Mouse (Mus musculus) ES-E14 (cell line): ENCODE data around the gene Tcaf1. TPM values are rescaled to one million over a fixed set of nuclear protein-coding genes. Genes with fewer than 3 reads are reported as not detected.

ENCODE experiments used
- DNase-seq: peaks from one replicate; pipeline ENCODE4 v3.0.0-alpha.2; 2013; ENCODE audit warnings: low read depth, low spot score
- H3K27ac ChIP-seq: 2 replicates; pipeline ENCODE4 v1.5.1; 2012; ENCODE audit warnings: low read depth, mild to moderate bottlenecking, low read length, moderate library complexity, mixed read lengths; ENCODE audit not compliant: poor library complexity, insufficient read depth, severe bottlenecking
- H3K36me3 ChIP-seq: 2 replicates; pipeline ENCODE4 v1.6.1; 2012; ENCODE audit warnings: mild to moderate bottlenecking, low read length, moderate library complexity, mixed read lengths; ENCODE audit not compliant: control insufficient read depth, poor library complexity, insufficient read depth, severe bottlenecking
- H3K4me1 ChIP-seq, 2 experiments: fragments of 150-350 bp in 1 of 2; sonication (generic) in 1 of 2; 2 replicates each; pipeline ENCODE4 v1.6.1; 2012; ENCODE audit warnings: low read length in 2 of 2, mild to moderate bottlenecking in 1 of 2, mixed read lengths in 1 of 2; ENCODE audit not compliant: control insufficient read depth in 2 of 2, insufficient read depth in 2 of 2, poor library complexity in 1 of 2
- H3K4me3 ChIP-seq, 2 experiments: fragments of 150-350 bp in 1 of 2; sonication (generic) in 1 of 2; 2 replicates each; pipeline ENCODE4 v1.5.1; 2012; ENCODE audit warnings: low read length in 2 of 2, low read depth in 1 of 2, mild to moderate bottlenecking in 1 of 2, mixed read lengths in 1 of 2; ENCODE audit not compliant: insufficient read depth in 1 of 2, poor library complexity in 1 of 2, severe bottlenecking in 1 of 2
- H3K9ac ChIP-seq: 2 replicates; pipeline ENCODE4 v1.6.1; 2012; ENCODE audit warnings: low read depth, mild to moderate bottlenecking, low read length, mixed read lengths; ENCODE audit not compliant: poor library complexity, insufficient read depth, severe bottlenecking
- H3K9me3 ChIP-seq: fragments of 150-350 bp; sonication (generic); 2 replicates; pipeline ENCODE4 v1.6.1; 2012; ENCODE audit warnings: low read depth, mild to moderate bottlenecking, low read length; ENCODE audit not compliant: control insufficient read depth, insufficient read depth
- CHD2 ChIP-seq: IDR thresholded peaks from 2 replicates; pipeline ENCODE4 v1.6.1; 2014; ENCODE audit warnings: mild to moderate bottlenecking, low read depth, low read length, inconsistent platforms
- HCFC1 ChIP-seq: IDR thresholded peaks from 2 replicates; pipeline ENCODE4 v1.6.1; 2012; ENCODE audit warnings: low read length, inconsistent platforms, borderline replicate concordance; ENCODE audit not compliant: insufficient read depth
- MAFK ChIP-seq: IDR thresholded peaks from 2 replicates; pipeline ENCODE4 v1.6.1; 2014; ENCODE audit warnings: mild to moderate bottlenecking, low read depth, low read length, inconsistent platforms; ENCODE audit not compliant: insufficient read depth
- ZC3H11A ChIP-seq: IDR thresholded peaks from 2 replicates; pipeline ENCODE4 v1.6.1; 2012; ENCODE audit warnings: low read depth, mild to moderate bottlenecking, inconsistent platforms, low read length, borderline replicate concordance
- ZNF384 ChIP-seq: IDR thresholded peaks from 2 replicates; pipeline ENCODE4 v1.6.1; 2012; ENCODE audit warnings: low read depth, low read length, inconsistent platforms
- in situ Hi-C, 2 experiments: fragments of 600-800 bp; cut with MboI; formaldehyde crosslinking; loops; one replicate each; pipeline ENCODE4 v1.15.1; 2025; ENCODE audit warnings: low sequenced_read_pairs in 2 of 2, inconsistent platforms in 1 of 2; ENCODE audit not compliant: unreplicated experiment in 2 of 2
- total RNA-seq: library from RNA; depleted of rRNA; stranded (reverse); fragments of 300-350 nt; gene quantifications from 2 replicates; pipeline ENCODE4 v1.2.3, GENCODE M21; 2012; rRNA removed

The Tcaf1 gene
- total RNA-seq, 1 experiment, result 19.9 TPM

DNA sequence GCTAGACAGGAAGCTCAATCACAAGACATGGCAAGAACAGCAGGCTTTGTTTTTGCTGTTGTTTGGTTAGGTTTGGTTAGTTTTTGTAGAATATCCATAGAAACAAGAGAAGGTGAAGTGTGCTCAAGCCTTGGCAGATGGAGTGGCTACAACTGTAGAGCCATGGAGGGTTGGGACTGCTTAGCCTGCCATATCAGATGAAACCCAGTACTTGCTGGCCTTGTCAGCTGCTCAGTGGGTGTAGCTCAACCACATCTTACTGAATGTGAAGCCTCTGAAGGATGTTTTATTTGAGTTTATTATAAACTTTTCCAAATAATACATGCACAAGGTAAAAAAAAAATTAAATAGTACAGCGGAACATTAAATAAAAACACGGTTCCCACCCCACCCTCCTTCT lies 42.2 kb downstream of the Tcaf1 start:
- DNase-seq, result no peak
- H3K27ac ChIP-seq, result no peak overlapping the region
- H3K36me3 ChIP-seq, result no peaks in the 10 kb centered on the region
- no peak overlapping the region for H3K4me3 ChIP-seq
- in situ Hi-C loops, result no loop called here
- TF ChIP-seq HCFC1, result no peak
- no peak for TF ChIP-seq MAFK
- no peak for TF ChIP-seq ZNF384
- TF ChIP-seq CHD2, result no peak
- no peak for TF ChIP-seq ZC3H11A
- no peak overlapping the region for H3K9ac ChIP-seq
- no peaks in the 10 kb centered on the region for H3K4me1 ChIP-seq
- H3K9me3 ChIP-seq, result no peaks in the 10 kb centered on the region

DNA sequence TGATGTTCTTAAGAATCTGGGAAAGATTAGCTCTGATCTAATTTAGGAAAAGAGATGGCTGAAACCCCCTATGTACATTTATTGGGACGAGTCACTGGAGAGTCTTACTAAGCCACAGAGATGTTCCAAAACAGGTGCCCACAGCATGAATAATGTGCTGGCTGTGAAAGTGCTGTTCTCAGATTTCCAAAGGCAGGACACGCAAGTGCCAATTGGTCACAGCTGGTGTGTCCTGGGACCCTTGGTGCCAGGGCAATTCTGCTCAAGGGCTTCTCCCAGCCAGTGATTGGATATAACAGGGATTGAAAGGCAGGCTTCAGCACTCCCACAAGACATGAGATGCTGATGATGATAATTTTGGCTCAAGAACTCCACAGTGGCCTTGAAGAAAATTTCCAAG lies 48.1 kb downstream of the Tcaf1 start:
- H3K4me1 ChIP-seq, result no peaks in the 10 kb centered on the region
- no peak for DNase-seq
- H3K27ac ChIP-seq, result no peak overlapping the region
- H3K4me3 ChIP-seq, result no peak overlapping the region
- in situ Hi-C loops, result no loop called here
- TF ChIP-seq ZC3H11A (no peak), HCFC1 (no peak), ZNF384 (no peak), MAFK (no peak), CHD2 (no peak)
- H3K9ac ChIP-seq, result no peak overlapping the region
- H3K36me3 ChIP-seq, result no peaks in the 10 kb centered on the region
- no peaks in the 10 kb centered on the region for H3K9me3 ChIP-seq

DNA sequence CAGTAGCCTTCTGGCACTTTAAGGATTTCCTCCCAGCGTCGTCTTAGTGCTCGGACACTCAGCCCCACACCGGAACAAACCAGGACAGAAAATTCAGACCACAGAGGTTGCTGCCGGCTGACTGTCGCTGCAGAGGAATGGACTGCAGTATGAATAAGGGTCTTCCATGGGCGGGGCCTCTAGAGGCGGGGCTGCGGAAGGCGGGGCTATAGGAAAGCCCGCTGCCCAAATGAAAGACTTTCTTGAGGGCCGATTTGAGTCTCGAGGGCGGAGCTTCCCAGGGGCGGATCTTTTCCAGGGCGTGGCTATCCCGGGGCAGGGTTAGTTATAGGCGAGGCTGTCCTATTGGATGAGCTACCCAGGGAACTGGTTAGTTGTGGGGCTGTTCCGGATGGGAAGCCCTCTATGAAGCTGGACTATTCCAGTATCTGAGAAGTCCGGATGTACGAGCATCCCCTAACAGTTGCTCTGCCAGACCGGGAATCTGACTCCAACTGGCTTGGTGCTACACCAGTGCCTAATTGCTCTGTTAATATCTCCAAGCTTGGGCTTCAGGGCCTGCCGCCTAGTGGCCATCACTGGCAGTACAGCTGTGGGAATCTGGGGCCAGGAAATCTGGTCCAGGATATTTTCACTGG lies 64.9 kb downstream of the Tcaf1 start, which contains the start of gene Tcaf2:
TSS of gene Tcaf2 (minus strand) at position 343 of the 638 bp plus-strand sequence.
- Histone ChIP-seq H3K9me3 (no peaks in the 10 kb centered on the region), H3K27ac (no peak within 1 kb of the TSS), H3K4me1 (no peaks in the 10 kb centered on the region), H3K36me3 (no peaks in the 10 kb centered on the region), H3K4me3 (peak within 1 kb of the TSS; percentile 63 to 85), H3K9ac (no peak within 1 kb of the TSS; the same call in 1 of the 2 replicates)
- DNase-seq, result peak; percentile 93
- TF ChIP-seq MAFK (no peak), ZC3H11A (no peak), HCFC1 (no peak), ZNF384 (no peak), CHD2 (no peak)
- in situ Hi-C loops, result loop anchor here in 1 of 2 experiments (25.0 kb wide), 1 partner anchor 217 kb away; no protein-coding TSS in a partner anchor

DNA sequence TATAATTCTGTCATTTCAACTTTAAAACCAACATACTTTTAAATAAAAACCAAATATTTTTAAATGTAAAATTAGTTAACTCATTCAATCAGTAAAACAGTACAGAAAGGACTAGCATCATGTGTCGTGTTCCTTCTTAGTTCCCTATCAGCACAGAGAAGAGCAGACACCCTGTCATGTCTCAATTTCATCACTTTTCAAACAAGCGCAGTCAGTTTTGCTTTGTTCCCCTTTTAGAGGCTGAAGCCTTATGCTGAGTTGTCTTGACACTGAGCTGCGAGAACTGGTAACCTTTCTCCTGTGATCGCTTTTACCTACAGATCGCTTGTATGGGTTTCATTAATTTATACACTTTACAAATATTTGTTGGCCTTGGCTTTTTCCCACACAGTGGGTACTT lies 75.5 kb downstream of the Tcaf1 start:
- Histone ChIP-seq H3K9me3 (no peaks in the 10 kb centered on the region), H3K36me3 (no peaks in the 10 kb centered on the region), H3K4me1 (no peaks in the 10 kb centered on the region), H3K4me3 (no peak overlapping the region), H3K9ac (no peak overlapping the region), H3K27ac (no peak overlapping the region)
- TF ChIP-seq CHD2 (no peak), HCFC1 (no peak), ZNF384 (no peak), ZC3H11A (no peak), MAFK (no peak)
- in situ Hi-C loops, result loop anchor here in 1 of 2 experiments (25.0 kb wide), 1 partner anchor 228 kb away; no protein-coding TSS in a partner anchor
- DNase-seq, result no peak

DNA sequence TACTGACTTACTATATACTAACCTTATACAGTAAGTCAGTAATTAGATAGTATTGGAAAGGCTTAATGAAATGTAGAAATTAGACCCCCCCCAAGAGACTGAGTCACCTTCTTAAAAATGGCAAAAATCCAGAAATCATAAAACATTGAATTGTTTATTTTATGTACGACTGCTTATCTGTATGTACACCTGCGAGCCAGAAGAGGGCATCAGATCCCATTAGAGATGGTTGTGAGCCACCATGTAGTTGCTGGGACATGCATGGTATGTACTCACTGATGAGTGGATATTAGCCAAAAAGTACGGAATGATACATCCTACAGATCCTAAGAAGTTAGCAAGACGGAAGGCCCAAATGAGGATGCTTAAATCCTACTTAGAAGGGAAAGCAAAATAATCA lies 78.5 kb downstream of the Tcaf1 start:
- H3K4me3 ChIP-seq, result no peak overlapping the region
- no peak for DNase-seq
- no peak for TF ChIP-seq ZNF384
- no peak for TF ChIP-seq MAFK
- no peak for TF ChIP-seq ZC3H11A
- TF ChIP-seq HCFC1, result no peak
- H3K36me3 ChIP-seq, result no peaks in the 10 kb centered on the region
- H3K4me1 ChIP-seq, result no peaks in the 10 kb centered on the region
- H3K9ac ChIP-seq, result no peak overlapping the region
- in situ Hi-C loops, result loop anchor here in 1 of 2 experiments (25.0 kb wide), 1 partner anchor 231 kb away; no protein-coding TSS in a partner anchor
- no peaks in the 10 kb centered on the region for H3K9me3 ChIP-seq
- no peak overlapping the region for H3K27ac ChIP-seq

Other genes starting within 250 kb of the Tcaf1 start
- gene Olfr458, start 244.9 kb downstream of the Tcaf1 start, total RNA-seq, result not detected in 2 replicates
- gene Olfr457, start 233.8 kb downstream of the Tcaf1 start, total RNA-seq, result not detected in 2 replicates
- gene Olfr456, start 222.9 kb downstream of the Tcaf1 start, total RNA-seq, result not detected in 2 replicates
- gene Olfr455, start 162.5 kb downstream of the Tcaf1 start, total RNA-seq, result not detected in 2 replicates
- gene Tcaf3, start 112.4 kb downstream of the Tcaf1 start, total RNA-seq, result not detected in 2 replicates
- 2.5 and 3.7 TPM in 2 replicates for gene Tcaf2, start 64.8 kb downstream of the Tcaf1 start, total RNA-seq
- not detected in 2 replicates for gene Olfr453, start 29.3 kb upstream of the Tcaf1 start, total RNA-seq
- not detected in 2 replicates for gene Olfr38, start 46.3 kb upstream of the Tcaf1 start, total RNA-seq
- gene Olfr452, start 75.0 kb upstream of the Tcaf1 start, total RNA-seq, result not detected in 2 replicates
- gene Olfr450, start 101.9 kb upstream of the Tcaf1 start, total RNA-seq, result not detected in 2 replicates
- not detected in 2 replicates for gene Olfr449, start 124.3 kb upstream of the Tcaf1 start, total RNA-seq
- not detected in 2 replicates for gene Olfr448, start 180.4 kb upstream of the Tcaf1 start, total RNA-seq
- gene Olfr447, start 198.8 kb upstream of the Tcaf1 start, total RNA-seq, result not detected in 2 replicates
- gene Olfr446, start 211.3 kb upstream of the Tcaf1 start, total RNA-seq, result not detected in 2 replicates
- gene Olfr444, start 239.0 kb upstream of the Tcaf1 start, total RNA-seq, result not detected in 2 replicates